Mouse (Mus musculus) neutrophil, adult 5-6 weeks (primary cell): ENCODE results near the gene Itgb3bp. TPM values are rescaled to one million over a fixed set of nuclear protein-coding genes. Genes with fewer than 3 reads are reported as not detected.

ENCODE experiments used
- ATAC-seq: fragments of 151-379, 151-347 bp; 2 replicates; pipeline ENCODE4 v1.8.0; 2017; ENCODE audit warnings: mild to moderate bottlenecking, moderate TSS enrichment; ENCODE audit not compliant: insufficient number of reproducible peaks, poor library complexity, low FRiP score, severe bottlenecking; ENCODE audit errors: extremely low read depth
- total RNA-seq: library from RNA; stranded (forward); fragments of 200-1000 nt; gene quantifications from 2 replicates; pipeline ENCODE4 v1.2.3, GENCODE M21; 2017

Gene Itgb3bp
- total RNA-seq, 1 experiment from 2014 or later: 5.5 TPM

GRCm38 (mm10) chr4:99939711-99940505, 10.3 kb upstream of the Itgb3bp start:
- ATAC-seq: no peak

GRCm38 (mm10) chr4:99936278-99936677, 6.7 kb upstream of the Itgb3bp start:
- no peak for ATAC-seq

GRCm38 (mm10) chr4:99934859-99935258, 5.2 kb upstream of the Itgb3bp start:
- no peak for ATAC-seq

GRCm38 (mm10) chr4:99931807-99932206, 2.2 kb upstream of the Itgb3bp start:
- no peak for ATAC-seq

GRCm38 (mm10) chr4:99931240-99931580, 1.6 kb upstream of the Itgb3bp start:
- no peak for ATAC-seq

GRCm38 (mm10) chr4:99930518-99931239, 1.1 kb upstream of the Itgb3bp start:
- no peak for ATAC-seq

- peak; percentile 74 for ATAC-seq
Observed at GRCm38 (mm10) chr4:99929149-99929612, 432 bp downstream of the Itgb3bp start, which contains the start of gene Pgm1. TSS of gene Pgm1 (plus strand) at chr4:99929414.

- no peak for ATAC-seq
Observed at GRCm38 (mm10) chr4:99928521-99928920, 1.1 kb downstream of the Itgb3bp start.

- no peak for ATAC-seq
Observed at GRCm38 (mm10) chr4:99926380-99926779, 3.2 kb downstream of the Itgb3bp start.

- ATAC-seq: no peak
Observed at GRCm38 (mm10) chr4:99913894-99914451, 15.6 kb downstream of the Itgb3bp start.

GRCm38 (mm10) chr4:99882405-99882804, 47.2 kb downstream of the Itgb3bp start:
- ATAC-seq: no peak

GRCm38 (mm10) chr4:99881882-99882281, 47.7 kb downstream of the Itgb3bp start:
- ATAC-seq: no peak

- peak; percentile 85 for ATAC-seq
Observed at GRCm38 (mm10) chr4:99829094-99830073, 100.2 kb downstream of the Itgb3bp start, which contains the start of gene Efcab7. TSS of gene Efcab7 (plus strand) at chr4:99829198.

- no peak for ATAC-seq
Observed at GRCm38 (mm10) chr4:99828739-99829093, 100.9 kb downstream of the Itgb3bp start.

GRCm38 (mm10) chr4:99828337-99828736, 101.3 kb downstream of the Itgb3bp start:
- no peak for ATAC-seq

- ATAC-seq: no peak
Observed at GRCm38 (mm10) chr4:99816697-99817460, 112.7 kb downstream of the Itgb3bp start.

GRCm38 (mm10) chr4:99792365-99792764, 137.2 kb downstream of the Itgb3bp start:
- ATAC-seq: no peak

GRCm38 (mm10) chr4:99773041-99773440, 156.6 kb downstream of the Itgb3bp start:
- ATAC-seq: no peak
